Mouse (Mus musculus) kidney, embryonic 14.5 days (tissue): ENCODE measurements around the gene Zfp184. TPM values are rescaled to one million over a fixed set of nuclear protein-coding genes. Genes with fewer than 3 reads are reported as not detected.

Source experiments
- ATAC-seq: fragments of 200-750 bp; cut with Nextera tagmentation; 2 replicates; pipeline ENCODE4 v1.8.0; 2017; ENCODE audit warnings: moderate number of reproducible peaks, mild to moderate bottlenecking, moderate TSS enrichment, moderate library complexity; ENCODE audit not compliant: low FRiP score, low TSS enrichment
- H3K27ac ChIP-seq: fragments of 300-500 bp; sonication (generic); 2 replicates; pipeline ENCODE4 v1.5.1; 2014; ENCODE audit warnings: low read depth, mild to moderate bottlenecking, low read length, moderate library complexity, mixed read lengths
- H3K27me3 ChIP-seq: fragments of 300-500 bp; sonication (generic); 2 replicates; pipeline ENCODE4 v1.6.1; 2014; ENCODE audit warnings: mild to moderate bottlenecking, low read length; ENCODE audit not compliant: control insufficient read depth, insufficient read depth
- H3K36me3 ChIP-seq: fragments of 300-500 bp; sonication (generic); 2 replicates; pipeline ENCODE4 v1.6.1; 2014; ENCODE audit warnings: low read length, mixed read lengths; ENCODE audit not compliant: control insufficient read depth, insufficient read depth
- H3K4me1 ChIP-seq: fragments of 300-500 bp; sonication (generic); 2 replicates; pipeline ENCODE4 v1.6.1; 2014; ENCODE audit warnings: low read length, mixed read lengths; ENCODE audit not compliant: control insufficient read depth, insufficient read depth
- H3K4me2 ChIP-seq: fragments of 300-500 bp; sonication (generic); replicated peaks from 2 replicates; pipeline ENCODE4 v1.6.1; 2014; ENCODE audit warnings: low read depth, mild to moderate bottlenecking, low read length
- H3K4me3 ChIP-seq: fragments of 300-500 bp; sonication (generic); 2 replicates; pipeline ENCODE4 v1.5.1; 2014; ENCODE audit warnings: mild to moderate bottlenecking, low read length
- H3K9ac ChIP-seq: fragments of 300-500 bp; sonication (generic); 2 replicates; pipeline ENCODE4 v1.6.1; 2014; ENCODE audit warnings: low read depth, mild to moderate bottlenecking, low read length, moderate library complexity
- H3K9me3 ChIP-seq: fragments of 300-500 bp; sonication (generic); 2 replicates; pipeline ENCODE4 v1.6.1; 2016; ENCODE audit warnings: low read length; ENCODE audit not compliant: control insufficient read depth
- WGBS: fragments of 180-500 bp; shearing (Covaris S2); extraction: QIAGEN DNeasy Blood & Tissue Kit; methylation state at CpG from one replicate; pipeline ENCODE4 v1.1.7; 2014; 5-methylcytosine and 5-hydroxymethylcytosine counted together
- polyA plus RNA-seq: library from polyadenylated mRNA; unstranded; fragments of >200 nt; fragmentation: Nextera tagmentation; extraction: Ambion mirVana; gene quantifications from 2 replicates; pipeline ENCODE4 v1.2.1, GENCODE M21; 2014

Zfp184 gene
- polyA plus RNA-seq, 1 experiment from 2014 or later = 17.9 TPM

- Histone ChIP-seq H3K4me3 (no peak overlapping the region), H3K9ac (no peak overlapping the region), H3K36me3 (no peaks in the 10 kb centered on the region), H3K27ac (no peak overlapping the region), H3K4me2 (no peak overlapping the region), H3K9me3 (0 out of 2 replicates have a peak, but pooled peaks cover 5% of the 10 kb centered on the region), H3K27me3 (peaks cover 26% of the 10 kb centered on the region), H3K4me1 (no peaks in the 10 kb centered on the region)
- WGBS = 78% methylated on average over 5 of the region's 5 CpGs
- ATAC-seq = no peak
Measured at GRCm38 (mm10) chr13:21992550-21992949, 47.7 kb downstream of the Zfp184 start.

DNA sequence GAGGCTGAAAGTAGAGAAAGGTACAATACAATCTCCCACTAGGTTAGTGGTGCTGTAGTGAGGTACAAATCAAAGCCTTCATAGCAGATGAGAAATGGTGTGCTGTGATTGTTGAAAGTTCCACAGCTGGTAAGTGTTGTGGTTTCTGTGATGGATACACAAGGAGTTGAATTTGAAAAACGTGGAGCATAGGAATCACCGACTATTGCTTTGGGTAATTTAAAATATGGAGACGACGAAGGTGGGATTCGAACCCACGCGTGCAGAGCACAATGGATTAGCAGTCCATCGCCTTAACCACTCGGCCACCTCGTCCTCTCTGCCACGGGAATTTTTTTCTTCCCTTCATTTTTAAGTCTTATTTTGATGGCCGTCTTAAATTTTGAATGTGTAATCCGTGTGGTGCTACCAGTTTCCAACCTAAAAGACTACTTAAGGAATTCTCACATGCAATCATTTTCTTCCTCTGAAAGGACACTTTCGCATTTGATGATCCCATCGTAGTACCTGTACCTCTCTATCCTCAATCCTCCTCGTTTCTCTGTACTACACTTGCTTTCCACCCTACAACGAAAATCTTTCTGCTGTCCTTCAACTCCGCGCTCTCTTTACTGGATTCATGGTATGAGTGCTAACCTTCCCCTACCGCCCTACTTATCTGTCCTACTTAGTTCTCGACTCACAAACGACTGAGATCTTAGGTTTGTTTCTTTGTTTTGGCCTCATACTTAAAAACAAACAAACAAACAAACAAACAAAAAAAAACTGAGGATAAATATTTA lies 49.3 kb downstream of the Zfp184 start:
- H3K4me1 ChIP-seq = no peaks in the 10 kb centered on the region
- no peak overlapping the region for H3K9ac ChIP-seq
- ATAC-seq = 0 out of 2 replicates have a peak, but pooled peaks have one; percentile 29
- H3K9me3 ChIP-seq = 0 out of 2 replicates have a peak, but pooled peaks cover 5% of the 10 kb centered on the region
- peak overlapping the region; percentile 69; the same call in 1 of the 2 replicates for H3K4me2 ChIP-seq
- no peaks in the 10 kb centered on the region for H3K36me3 ChIP-seq
- peaks cover 42% of the 10 kb centered on the region for H3K27me3 ChIP-seq
- under 1% methylated on average over 22 of the region's 22 CpGs for WGBS
- no peak overlapping the region for H3K27ac ChIP-seq
- H3K4me3 ChIP-seq = no peak overlapping the region; the same call in 1 of the 2 replicates

DNA sequence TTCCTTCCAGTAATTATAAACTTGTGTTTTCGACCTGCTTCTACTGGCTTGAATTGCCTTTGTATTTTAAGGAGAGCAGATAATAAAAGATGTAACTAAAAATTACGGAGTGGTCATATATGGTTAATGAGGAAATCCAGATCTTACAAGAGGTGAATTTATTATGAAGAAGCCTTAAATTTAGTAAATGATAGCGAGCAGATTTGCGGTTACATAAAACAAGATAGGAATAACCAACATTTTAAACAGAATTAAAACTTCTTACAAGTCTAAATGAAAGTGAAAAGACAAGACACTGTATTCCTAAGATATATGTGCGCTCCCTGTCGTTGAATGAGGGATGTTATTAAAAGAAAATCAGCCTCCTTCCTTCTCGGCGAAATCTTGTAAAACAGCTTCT lies 50.0 kb downstream of the Zfp184 start:
- H3K36me3 ChIP-seq = no peaks in the 10 kb centered on the region
- WGBS = 5% methylated on average over 8 of the region's 8 CpGs
- H3K27me3 ChIP-seq = peaks cover 49% of the 10 kb centered on the region
- H3K4me1 ChIP-seq = no peaks in the 10 kb centered on the region
- H3K9me3 ChIP-seq = 0 out of 2 replicates have a peak, but pooled peaks cover 5% of the 10 kb centered on the region
- no peak for ATAC-seq
- H3K27ac ChIP-seq = no peak overlapping the region
- H3K4me2 ChIP-seq = peak overlapping the region; percentile 69
- no peak overlapping the region for H3K9ac ChIP-seq
- H3K4me3 ChIP-seq = peak overlapping the region; percentile 38

DNA sequence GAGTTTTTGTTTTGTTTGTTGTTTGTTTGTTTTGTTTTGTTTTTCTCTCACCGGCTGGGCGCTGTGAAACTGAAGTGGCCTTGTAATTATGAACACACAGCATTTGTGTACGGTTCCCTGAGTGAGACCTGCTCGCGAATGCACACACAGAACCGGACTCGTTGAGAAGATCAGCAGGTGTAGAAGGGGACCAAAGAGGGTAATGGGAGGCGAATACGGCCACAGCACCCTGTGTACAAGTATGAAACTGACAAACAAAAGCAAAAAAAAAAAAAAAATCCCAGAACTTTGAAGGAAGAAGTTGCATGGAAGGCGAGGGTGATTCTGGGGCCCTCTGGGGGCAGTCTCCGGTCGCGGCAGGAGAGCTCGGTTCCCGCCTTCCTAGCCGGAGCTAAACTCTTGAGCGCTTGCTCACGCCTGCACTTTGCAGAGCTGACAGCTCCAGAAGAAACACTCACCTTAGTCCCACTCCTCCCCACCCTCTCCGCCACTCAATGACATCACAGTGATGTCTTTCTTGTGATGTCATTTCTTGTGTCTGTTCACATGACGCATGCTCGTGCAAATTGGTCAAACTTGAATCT lies 50.5 kb downstream of the Zfp184 start:
- ATAC-seq = peak; percentile 81
- Histone ChIP-seq H3K27me3 (peaks cover 54% of the 10 kb centered on the region), H3K9me3 (0 out of 2 replicates have a peak, but pooled peaks cover 5% of the 10 kb centered on the region), H3K4me1 (no peaks in the 10 kb centered on the region), H3K27ac (no peak overlapping the region), H3K4me2 (peak overlapping the region; percentile 69), H3K36me3 (no peaks in the 10 kb centered on the region), H3K9ac (no peak overlapping the region), H3K4me3 (peak overlapping the region; percentile 38)
- WGBS = 0% methylated on average over 21 of the region's 21 CpGs

- peak overlapping the region; percentile 69 for H3K4me2 ChIP-seq
- H3K27me3 ChIP-seq = peaks cover 63% of the 10 kb centered on the region
- H3K9me3 ChIP-seq = 0 out of 2 replicates have a peak, but pooled peaks cover 2% of the 10 kb centered on the region
- H3K9ac ChIP-seq = no peak overlapping the region
- no peaks in the 10 kb centered on the region for H3K36me3 ChIP-seq
- H3K4me1 ChIP-seq = no peaks in the 10 kb centered on the region
- WGBS = 2% methylated on average over 12 of the region's 12 CpGs
- H3K27ac ChIP-seq = no peak overlapping the region
- H3K4me3 ChIP-seq = peak overlapping the region; percentile 38
- no peak for ATAC-seq
Measured at GRCm38 (mm10) chr13:21996101-21996839, 51.4 kb downstream of the Zfp184 start.

- Histone ChIP-seq H3K4me3 (peak overlapping the region; percentile 26), H3K9me3 (no peaks in the 10 kb centered on the region), H3K27ac (no peak overlapping the region), H3K4me2 (peak overlapping the region; percentile 69), H3K27me3 (peaks cover 68% of the 10 kb centered on the region), H3K36me3 (no peaks in the 10 kb centered on the region), H3K4me1 (no peaks in the 10 kb centered on the region), H3K9ac (no peak overlapping the region)
- WGBS = 0% methylated on average over 13 of the region's 13 CpGs
- no peak for ATAC-seq
Measured at GRCm38 (mm10) chr13:21996840-21997185, 51.9 kb downstream of the Zfp184 start.

- no peak for ATAC-seq
- Histone ChIP-seq H3K4me1 (no peaks in the 10 kb centered on the region), H3K9me3 (no peaks in the 10 kb centered on the region), H3K9ac (no peak overlapping the region), H3K4me2 (peak overlapping the region; percentile 69), H3K36me3 (no peaks in the 10 kb centered on the region), H3K4me3 (peak overlapping the region; percentile 26), H3K27ac (no peak overlapping the region), H3K27me3 (peaks cover 73% of the 10 kb centered on the region)
- WGBS = under 1% methylated on average over 21 of the region's 21 CpGs
Measured at GRCm38 (mm10) chr13:21997201-21997820, 52.4 kb downstream of the Zfp184 start.

DNA sequence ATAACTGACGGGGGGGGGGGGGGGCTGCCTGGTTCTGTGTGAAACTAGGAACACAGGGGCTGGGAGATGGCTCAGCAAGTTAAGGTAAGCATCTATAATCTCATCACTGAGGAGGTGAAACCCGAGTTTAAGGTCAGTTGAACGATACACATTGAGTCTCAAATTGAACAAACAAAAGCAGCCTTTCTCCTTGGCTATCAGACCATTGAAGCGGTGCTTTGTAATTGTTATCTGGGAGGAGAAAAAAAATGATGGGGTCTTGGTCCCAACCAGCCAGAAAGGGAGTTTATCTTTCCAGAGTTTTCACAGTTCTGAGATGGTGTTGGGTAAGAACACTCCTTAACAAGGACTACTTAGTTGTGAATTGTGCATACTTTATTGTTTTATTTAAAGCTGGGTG lies 52.9 kb downstream of the Zfp184 start:
- Histone ChIP-seq H3K27ac (no peak overlapping the region), H3K4me3 (peak overlapping the region; percentile 26), H3K4me2 (no peak overlapping the region; the same call in 1 of the 2 replicates), H3K36me3 (no peaks in the 10 kb centered on the region), H3K4me1 (no peaks in the 10 kb centered on the region), H3K9ac (no peak overlapping the region), H3K9me3 (no peaks in the 10 kb centered on the region), H3K27me3 (peaks cover 78% of the 10 kb centered on the region)
- 7% methylated on average over 4 of the region's 4 CpGs for WGBS
- ATAC-seq = no peak
